Mouse (Mus musculus) ES-Bruce4 (cell line): ENCODE data around the gene Gm36176. TPM values are rescaled to one million over a fixed set of nuclear protein-coding genes. Genes with fewer than 3 reads are reported as not detected.

ENCODE experiments used
- H3K27ac ChIP-seq: 2 replicates; pipeline ENCODE4 v1.5.1; 2012; ENCODE audit warnings: low read length, inconsistent platforms; ENCODE audit not compliant: insufficient read depth
- H3K27me3 ChIP-seq: 2 replicates; pipeline ENCODE4 v1.6.1; 2012; ENCODE audit warnings: mild to moderate bottlenecking, low read length, inconsistent platforms; ENCODE audit not compliant: control insufficient read depth, poor library complexity, insufficient read depth, severe bottlenecking
- H3K36me3 ChIP-seq: 2 replicates; pipeline ENCODE4 v1.6.1; 2012; ENCODE audit warnings: inconsistent platforms, mild to moderate bottlenecking, low read length, moderate library complexity; ENCODE audit not compliant: control insufficient read depth, poor library complexity, insufficient read depth, severe bottlenecking
- H3K4me1 ChIP-seq: one replicate; pipeline ENCODE4 v1.8.1; 2011; ENCODE audit warnings: low read length; ENCODE audit not compliant: control insufficient read depth, insufficient read depth
- H3K4me3 ChIP-seq: 2 replicates; pipeline ENCODE4 v1.5.1; 2011; ENCODE audit warnings: low read depth, mild to moderate bottlenecking, low read length
- H3K9ac ChIP-seq: 2 replicates; pipeline ENCODE4 v1.6.1; 2012; ENCODE audit warnings: low read depth, mild to moderate bottlenecking, inconsistent platforms; ENCODE audit not compliant: poor library complexity, severe bottlenecking
- H3K9me3 ChIP-seq: replicated peaks from 2 replicates; pipeline ENCODE4 v1.6.1; 2012; ENCODE audit warnings: mild to moderate bottlenecking, low read length, inconsistent platforms; ENCODE audit not compliant: control insufficient read depth, poor library complexity, insufficient read depth, severe bottlenecking
- CTCF ChIP-seq: IDR thresholded peaks from one replicate; pipeline ENCODE4 v1.8.1; 2011; ENCODE audit warnings: low read depth, low read length
- EP300 ChIP-seq: IDR thresholded peaks from 2 replicates; pipeline ENCODE4 v1.6.1; 2011; ENCODE audit warnings: low read depth, low read length; ENCODE audit not compliant: insufficient read depth
- POLR2A ChIP-seq: IDR thresholded peaks from one replicate; pipeline ENCODE4 v1.8.1; 2011; ENCODE audit warnings: low read length; ENCODE audit not compliant: insufficient read depth
- polyA plus RNA-seq: library from polyadenylated mRNA; stranded (reverse); fragments of >200 nt; gene quantifications from 2 replicates; pipeline ENCODE4 v1.2.4, GENCODE M21; 2011; ENCODE audit warnings: low read depth; ENCODE audit not compliant: missing spikeins, insufficient read depth, insufficient read length

Gene Gm36176
- polyA plus RNA-seq, 1 experiment: not detected

- no peak overlapping the region for H3K4me3 ChIP-seq
- H3K4me1 ChIP-seq: no peaks in the 10 kb centered on the region
- no peaks in the 10 kb centered on the region for H3K27me3 ChIP-seq
- no peaks in the 10 kb centered on the region for H3K36me3 ChIP-seq
- H3K9me3 ChIP-seq: no peaks in the 10 kb centered on the region
- H3K9ac ChIP-seq: no peak overlapping the region
- H3K27ac ChIP-seq: no peak overlapping the region
- TF ChIP-seq CTCF (no peak), EP300 (no peak)
These were observed 20.9 kb downstream of the Gm36176 start for GRCm38 (mm10) chr10:77867546-77867945.

GRCm38 (mm10) chr10:77869651-77870050 lies 23.0 kb downstream of the Gm36176 start:
- H3K4me1 ChIP-seq: no peaks in the 10 kb centered on the region
- H3K9me3 ChIP-seq: no peaks in the 10 kb centered on the region

GRCm38 (mm10) chr10:77878985-77879384 lies 32.4 kb downstream of the Gm36176 start:
- no peaks in the 10 kb centered on the region for H3K9me3 ChIP-seq
- H3K4me3 ChIP-seq: no peak overlapping the region
- TF ChIP-seq CTCF (peak; percentile 70), EP300 (no peak), POLR2A (no peak)
- H3K4me1 ChIP-seq: no peaks in the 10 kb centered on the region
- H3K9ac ChIP-seq: no peak overlapping the region
- H3K27me3 ChIP-seq: no peaks in the 10 kb centered on the region
- H3K27ac ChIP-seq: no peak overlapping the region
- no peaks in the 10 kb centered on the region for H3K36me3 ChIP-seq

More at GRCm38 (mm10) chr10:77869651-77870050, 23.0 kb downstream of the Gm36176 start:
- no peak overlapping the region for H3K4me3 ChIP-seq
- no peaks in the 10 kb centered on the region for H3K27me3 ChIP-seq
- no peak overlapping the region for H3K9ac ChIP-seq
- no peak overlapping the region for H3K27ac ChIP-seq
- H3K36me3 ChIP-seq: no peaks in the 10 kb centered on the region
- TF ChIP-seq EP300 (no peak), CTCF (no peak), POLR2A (no peak)

GRCm38 (mm10) chr10:77880305-77880704 lies 33.7 kb downstream of the Gm36176 start:
- no peak overlapping the region for H3K9ac ChIP-seq
- H3K4me1 ChIP-seq: no peaks in the 10 kb centered on the region
- H3K27ac ChIP-seq: no peak overlapping the region
- TF ChIP-seq POLR2A (no peak), CTCF (no peak), EP300 (no peak)
- H3K27me3 ChIP-seq: no peaks in the 10 kb centered on the region
- H3K4me3 ChIP-seq: no peak overlapping the region
- H3K36me3 ChIP-seq: no peaks in the 10 kb centered on the region
- H3K9me3 ChIP-seq: no peaks in the 10 kb centered on the region

GRCm38 (mm10) chr10:77882553-77882952 lies 36.0 kb downstream of the Gm36176 start:
- Histone ChIP-seq H3K9me3 (no peaks in the 10 kb centered on the region), H3K4me3 (no peak overlapping the region), H3K27me3 (no peaks in the 10 kb centered on the region), H3K36me3 (no peaks in the 10 kb centered on the region), H3K27ac (no peak overlapping the region), H3K9ac (no peak overlapping the region), H3K4me1 (no peaks in the 10 kb centered on the region)
- TF ChIP-seq EP300 (no peak), CTCF (peak; percentile 29)

GRCm38 (mm10) chr10:77886007-77886747 lies 39.6 kb downstream of the Gm36176 start:
- Histone ChIP-seq H3K27me3 (no peaks in the 10 kb centered on the region), H3K9me3 (no peaks in the 10 kb centered on the region), H3K36me3 (no peaks in the 10 kb centered on the region), H3K9ac (no peak overlapping the region), H3K27ac (no peak overlapping the region), H3K4me3 (no peak overlapping the region), H3K4me1 (no peaks in the 10 kb centered on the region)
- no peak for TF ChIP-seq EP300
- TF ChIP-seq POLR2A: no peak
- TF ChIP-seq CTCF: no peak
